Mouse (Mus musculus) T-helper 17 cell (primary cell): ENCODE data around the gene Drg1.
"Not testable (repeated sequence)": the region's sequence is repeated elsewhere in the genome, so short reads cannot be mapped to it uniquely, and the experiment has no call there.

ENCODE experiments used
- in situ Hi-C, 2 experiments: fragments of 300-600 bp; cut with MboI, MseI; formaldehyde crosslinking; loops; 1 replicate in 1 of 2; 2 replicates in 1 of 2; pipeline ENCODE4 v1.15.1; 2025; ENCODE audit warnings: high pct_unique_total_duplicates in 2 of 2

Drg1 gene

DNA sequence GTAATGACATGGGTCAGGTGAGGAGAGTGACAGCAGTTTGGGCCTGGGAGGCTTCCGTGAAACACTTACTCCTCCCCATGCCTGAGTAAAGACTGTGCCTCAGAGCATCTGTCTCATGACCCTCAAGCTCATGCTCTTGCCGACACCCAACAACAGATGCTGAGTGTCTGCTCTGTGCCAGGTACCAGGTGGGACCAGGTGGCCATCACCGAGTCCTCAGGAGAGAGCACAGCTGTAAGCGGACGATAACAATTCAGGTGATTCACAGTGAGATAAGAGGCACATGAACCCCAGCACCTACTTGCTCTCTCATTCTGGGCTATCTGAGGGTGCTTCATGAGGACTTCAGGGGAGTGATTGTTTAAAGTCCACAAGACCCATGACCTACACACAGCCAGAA, 123.8 kb downstream of the Drg1 start:
- in situ Hi-C loops = not testable (repeated sequence)

DNA sequence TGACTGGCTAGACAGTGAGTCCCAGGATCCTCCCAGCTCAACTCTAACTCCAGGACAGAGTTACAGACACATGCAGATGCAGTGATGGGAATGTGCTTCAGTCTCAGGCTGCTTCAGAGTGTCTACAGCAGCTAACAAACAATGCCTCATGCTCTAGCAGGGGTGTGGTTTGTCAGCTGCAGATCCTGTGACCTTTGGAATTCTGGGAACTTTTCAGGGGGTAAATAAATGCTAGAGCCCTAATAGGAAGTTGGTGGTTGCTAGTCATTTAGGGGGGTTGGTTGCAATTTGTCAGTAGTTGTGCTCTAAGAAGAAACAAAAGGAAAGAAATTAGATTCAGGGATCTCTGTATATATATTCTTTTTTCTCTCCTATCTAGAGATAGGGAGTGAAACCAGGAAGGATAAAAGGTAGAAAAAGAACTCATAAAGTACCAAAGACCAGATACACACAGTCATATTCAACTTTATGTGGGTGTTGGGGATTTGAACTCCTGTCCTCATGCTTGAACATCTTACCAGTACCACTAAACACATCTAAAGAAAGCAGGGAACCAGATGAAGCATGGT, 125.2 kb downstream of the Drg1 start:
- in situ Hi-C loops = not testable (repeated sequence)

DNA sequence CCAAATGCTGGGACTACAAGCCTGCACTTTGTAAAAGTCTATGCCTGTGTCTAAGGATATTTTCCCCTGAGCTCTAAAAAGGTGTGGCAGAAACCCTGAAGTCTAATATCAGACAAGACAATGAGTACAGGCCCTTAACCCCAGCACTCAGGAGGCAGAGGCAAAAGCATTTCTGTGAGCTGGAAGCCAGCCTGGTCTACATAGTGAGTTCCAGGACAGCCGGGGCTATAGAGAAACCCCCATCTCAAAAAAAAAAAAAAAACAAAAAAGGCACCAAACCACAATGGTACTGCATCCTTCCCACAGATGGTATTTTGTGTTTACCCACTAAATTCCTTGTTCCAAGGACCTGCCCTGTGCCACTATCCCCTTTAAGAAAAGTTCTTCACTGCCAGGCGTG, 127.9 kb downstream of the Drg1 start:
- in situ Hi-C loops = not testable (repeated sequence)
